Mouse (Mus musculus): Measurements from ENCODE around the gene Ubash3b. TPM values are rescaled to one million over a fixed set of nuclear protein-coding genes. Genes with fewer than 3 reads are reported as not detected.

The Ubash3b gene
- polyA plus RNA-seq, 1 experiment from 2014 or later, result 24.1 TPM

DNA sequence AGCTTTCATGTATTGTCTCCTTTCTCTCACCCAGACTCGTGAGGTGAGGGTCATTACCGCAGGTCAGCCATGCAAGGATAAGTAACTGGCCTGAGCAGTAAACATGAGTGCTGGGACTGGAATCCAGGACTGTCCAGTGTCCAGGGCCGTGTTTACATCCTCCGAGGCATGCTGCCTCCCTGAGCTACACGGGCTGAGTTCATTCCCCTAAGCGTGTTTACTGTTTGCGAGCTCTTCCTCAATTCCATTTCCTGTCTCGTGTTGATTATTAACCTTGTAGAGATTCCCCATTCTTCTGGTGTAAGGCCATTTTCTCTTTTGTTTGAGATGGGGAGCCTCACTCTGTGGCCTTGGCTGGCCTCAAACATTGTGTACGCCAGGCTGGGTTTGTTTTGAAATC lies 23.8 kb upstream of the Ubash3b start:
- Histone ChIP-seq H3K9ac (no peak overlapping the region), H3K4me3 (no peak overlapping the region), H3K4me2 (replicated peaks) (no peak overlapping the region), H3K27ac (no peak overlapping the region), H3K9me3 (no peaks in the 10 kb centered on the region), H3K27me3 (replicated peaks) (no peaks in the 10 kb centered on the region), H3K4me1 (no peaks in the 10 kb centered on the region), H3K36me3 (no peaks in the 10 kb centered on the region)
- no peak for ATAC-seq (ENCODE audit: low FRiP score, low read depth)
- 51% methylated on average over 9 of the region's 9 CpGs for WGBS

DNA sequence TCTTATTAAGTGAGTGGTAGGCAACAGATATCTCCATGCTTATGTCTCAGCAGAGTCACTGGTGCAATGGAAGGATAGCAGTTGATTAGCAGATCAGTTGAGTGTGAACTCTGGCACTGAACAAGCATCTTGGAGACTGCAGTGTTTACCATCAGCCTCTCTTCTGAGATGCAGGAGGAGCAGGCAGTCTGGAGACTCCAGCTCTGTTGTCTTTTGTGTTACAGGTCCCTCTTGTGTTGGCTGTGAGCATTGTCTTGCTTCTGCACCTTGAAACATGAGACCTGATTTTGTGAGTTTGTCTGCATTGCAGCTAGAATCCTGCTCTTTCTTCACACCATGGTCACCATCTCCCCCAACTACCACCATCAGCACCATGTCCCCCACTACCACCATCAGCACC lies 21.1 kb upstream of the Ubash3b start:
- ATAC-seq (ENCODE audit: low FRiP score, low read depth), result no peak
- Histone ChIP-seq H3K9ac (no peak overlapping the region), H3K27me3 (replicated peaks) (no peaks in the 10 kb centered on the region), H3K4me1 (no peaks in the 10 kb centered on the region), H3K4me2 (replicated peaks) (no peak overlapping the region), H3K4me3 (no peak overlapping the region), H3K9me3 (no peaks in the 10 kb centered on the region), H3K36me3 (no peaks in the 10 kb centered on the region), H3K27ac (no peak overlapping the region)

DNA sequence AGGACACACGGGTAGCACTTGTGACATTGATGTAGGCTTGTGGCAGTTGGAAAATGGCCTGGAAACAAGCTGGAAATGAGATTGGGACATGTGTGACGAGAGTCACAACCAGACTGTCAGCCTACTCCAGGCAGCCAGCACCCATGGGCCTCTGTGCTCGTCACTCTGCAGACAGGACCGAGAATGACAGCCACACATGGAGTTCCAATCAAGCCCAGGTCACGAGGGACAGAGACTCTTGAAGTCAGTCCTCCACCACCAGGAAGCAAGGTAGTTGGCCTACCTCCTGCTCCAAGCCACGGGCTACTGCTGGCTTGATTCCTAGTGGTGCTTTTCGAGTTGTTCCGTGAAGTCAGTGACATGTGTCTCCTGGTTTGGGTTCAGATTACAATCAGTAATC lies 20.3 kb upstream of the Ubash3b start:
- no peak for ATAC-seq (ENCODE audit: low FRiP score, low read depth)
- WGBS, result 77% methylated on average over 8 of the region's 8 CpGs

DNA sequence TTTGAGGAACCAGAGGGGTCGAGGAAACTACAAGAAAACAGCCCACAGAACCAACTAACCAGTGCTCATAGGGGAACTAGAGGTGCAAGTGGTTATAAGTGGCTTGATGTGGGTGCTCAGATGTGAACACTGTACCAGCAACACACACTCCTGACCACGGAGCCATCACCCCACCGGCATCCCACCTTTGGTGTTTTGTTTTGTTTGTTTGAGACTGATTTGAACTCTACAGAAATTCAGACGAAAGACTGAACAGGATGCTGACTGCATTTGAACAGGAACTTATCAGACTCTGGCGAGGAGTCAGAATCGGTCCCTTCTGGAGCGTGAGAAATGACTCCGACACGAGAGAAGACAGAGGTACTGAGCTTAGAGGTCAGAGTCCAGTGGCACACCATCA lies 19.9 kb upstream of the Ubash3b start:
- Histone ChIP-seq H3K4me3 (no peak overlapping the region), H3K9ac (no peak overlapping the region), H3K36me3 (no peaks in the 10 kb centered on the region), H3K4me2 (replicated peaks) (no peak overlapping the region), H3K27me3 (replicated peaks) (no peaks in the 10 kb centered on the region), H3K27ac (no peak overlapping the region), H3K9me3 (no peaks in the 10 kb centered on the region), H3K4me1 (no peaks in the 10 kb centered on the region)
- ATAC-seq (ENCODE audit: low FRiP score, low read depth), result no peak
- WGBS, result 89% methylated on average over 9 of the region's 9 CpGs

More for the DNA sequence above, 20.3 kb upstream of the Ubash3b start:
- Histone ChIP-seq H3K36me3 (no peaks in the 10 kb centered on the region), H3K4me2 (replicated peaks) (no peak overlapping the region), H3K9me3 (no peaks in the 10 kb centered on the region), H3K9ac (no peak overlapping the region), H3K27ac (no peak overlapping the region), H3K4me3 (no peak overlapping the region), H3K27me3 (replicated peaks) (no peaks in the 10 kb centered on the region), H3K4me1 (no peaks in the 10 kb centered on the region)

DNA sequence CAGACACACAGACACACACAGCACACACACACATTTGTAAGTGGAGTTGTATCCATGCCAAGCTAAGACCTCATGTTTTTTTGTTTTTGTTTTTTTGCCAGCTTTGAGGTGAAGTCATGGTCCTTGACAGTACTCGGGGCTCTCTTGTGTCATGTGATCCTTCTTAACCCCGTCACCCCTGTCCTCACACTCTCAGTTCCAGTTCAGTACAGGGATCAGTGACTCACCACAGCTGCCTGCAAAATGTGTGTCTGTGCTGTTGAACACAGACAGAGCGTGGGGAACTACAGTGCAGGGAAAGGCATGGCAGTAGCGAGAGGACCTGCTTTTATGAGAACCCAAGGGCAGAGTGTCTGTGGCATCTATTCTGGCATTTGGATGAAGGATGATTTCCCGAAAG lies 17.6 kb upstream of the Ubash3b start:
- Histone ChIP-seq H3K4me2 (replicated peaks) (no peak overlapping the region), H3K9me3 (no peaks in the 10 kb centered on the region), H3K9ac (no peak overlapping the region), H3K4me1 (peaks cover 6% of the 10 kb centered on the region), H3K27me3 (replicated peaks) (no peaks in the 10 kb centered on the region), H3K36me3 (no peaks in the 10 kb centered on the region), H3K4me3 (no peak overlapping the region), H3K27ac (no peak overlapping the region)
- ATAC-seq (ENCODE audit: low FRiP score, low read depth), result no peak
- WGBS, result 86% methylated on average over 5 of the region's 5 CpGs

DNA sequence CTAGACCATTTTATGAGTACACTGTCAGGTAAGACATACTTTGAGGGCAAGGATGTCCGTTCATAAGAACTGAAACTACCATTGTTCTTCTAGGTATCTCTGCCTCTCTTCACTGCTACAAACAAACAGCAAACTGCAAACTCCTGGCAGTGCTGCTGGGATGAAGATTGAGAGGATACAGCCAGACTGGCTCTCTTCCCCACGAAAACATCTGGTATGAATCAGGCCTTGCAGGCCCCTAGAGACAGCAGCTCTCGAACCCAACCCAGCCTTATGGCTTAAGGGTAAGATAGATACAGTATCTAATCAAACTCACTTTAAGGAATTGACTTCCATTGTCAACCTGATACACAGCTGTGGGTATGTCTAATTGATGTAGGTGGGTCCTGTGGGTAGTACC lies 11.7 kb upstream of the Ubash3b start:
- no peaks in the 10 kb centered on the region for H3K36me3 ChIP-seq
- H3K9me3 ChIP-seq, result no peaks in the 10 kb centered on the region
- no peak overlapping the region for H3K9ac ChIP-seq
- H3K27ac ChIP-seq, result no peak overlapping the region
- 77% methylated on average over 3 of the region's 3 CpGs for WGBS
- H3K4me3 ChIP-seq, result no peak overlapping the region
- no peaks in the 10 kb centered on the region for H3K27me3 ChIP-seq (replicated peaks)
- H3K4me2 ChIP-seq (replicated peaks), result no peak overlapping the region
- ATAC-seq (ENCODE audit: low FRiP score, low read depth), result no peak
- H3K4me1 ChIP-seq, result peaks cover 8% of the 10 kb centered on the region

DNA sequence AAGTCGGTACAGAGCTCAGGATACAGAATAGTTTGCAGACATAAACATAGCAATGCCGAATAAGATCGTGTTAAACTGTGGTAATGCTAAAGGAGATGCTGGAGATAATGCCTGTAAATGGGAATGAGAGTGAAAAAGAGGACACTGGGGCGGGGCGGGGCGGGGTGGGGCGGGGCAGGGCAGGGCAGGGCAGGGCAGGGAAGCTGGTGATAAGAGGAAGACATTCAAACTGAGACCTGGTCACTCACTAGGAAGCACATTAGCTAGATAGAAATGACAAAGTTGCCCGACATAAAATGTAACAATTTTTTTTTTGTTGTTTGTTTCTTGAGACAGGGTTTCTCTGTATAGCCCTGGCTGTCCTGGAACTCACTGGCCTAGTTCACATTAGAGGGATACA lies 10.9 kb upstream of the Ubash3b start:
- Histone ChIP-seq H3K27me3 (replicated peaks) (no peaks in the 10 kb centered on the region), H3K9me3 (no peaks in the 10 kb centered on the region), H3K9ac (no peak overlapping the region), H3K27ac (no peak overlapping the region), H3K4me3 (no peak overlapping the region), H3K36me3 (no peaks in the 10 kb centered on the region), H3K4me1 (peaks cover 8% of the 10 kb centered on the region), H3K4me2 (replicated peaks) (no peak overlapping the region)
- no peak for ATAC-seq (ENCODE audit: low FRiP score, low read depth)
- WGBS, result 81% methylated on average over 7 of the region's 8 CpGs

DNA sequence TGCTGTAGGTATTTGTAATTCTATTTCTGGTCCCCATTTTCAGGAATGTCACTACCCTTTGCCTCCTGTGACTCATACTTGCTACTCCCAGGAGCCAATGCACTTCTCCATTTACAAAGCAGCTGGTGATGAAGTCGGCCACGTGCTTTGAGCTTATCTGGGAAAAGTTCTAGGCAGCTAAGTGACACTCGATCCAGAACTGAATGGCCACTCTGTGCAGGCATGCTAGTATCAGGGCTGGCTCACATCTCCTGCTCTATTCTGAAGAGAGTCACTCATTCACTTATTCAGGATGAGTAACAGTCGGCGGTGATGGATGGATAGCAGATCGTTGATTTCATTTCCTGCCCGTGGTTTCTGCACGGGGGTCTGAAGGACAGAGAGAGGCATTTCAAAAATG lies 8.5 kb upstream of the Ubash3b start:
- Histone ChIP-seq H3K4me1 (peaks cover 8% of the 10 kb centered on the region), H3K4me3 (no peak overlapping the region), H3K27ac (no peak overlapping the region), H3K27me3 (replicated peaks) (no peaks in the 10 kb centered on the region), H3K9me3 (no peaks in the 10 kb centered on the region), H3K9ac (no peak overlapping the region), H3K4me2 (replicated peaks) (no peak overlapping the region), H3K36me3 (no peaks in the 10 kb centered on the region)
- no peak for ATAC-seq (ENCODE audit: low FRiP score, low read depth)
- WGBS, result 70% methylated on average over 8 of the region's 8 CpGs

DNA sequence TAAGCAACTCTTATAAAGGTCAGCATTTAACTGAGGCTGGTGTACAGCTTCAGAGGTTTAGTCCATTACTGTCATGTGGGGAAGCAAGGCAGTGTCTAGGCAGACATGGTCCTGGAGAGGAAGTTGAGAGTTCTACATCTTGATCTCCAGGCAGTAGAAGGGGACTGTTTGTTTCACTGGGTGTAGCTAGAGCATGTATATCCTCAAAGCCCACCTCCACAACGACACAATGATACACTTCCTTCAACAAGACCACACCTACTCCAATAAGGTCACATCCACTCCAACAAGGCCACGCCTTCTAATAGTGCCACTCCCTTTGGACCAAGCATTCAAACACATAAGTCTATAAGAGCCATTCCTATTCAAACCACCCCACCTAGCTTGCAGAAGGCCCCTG lies 7.2 kb upstream of the Ubash3b start:
- Histone ChIP-seq H3K36me3 (no peaks in the 10 kb centered on the region), H3K9ac (no peak overlapping the region), H3K9me3 (no peaks in the 10 kb centered on the region), H3K27ac (no peak overlapping the region), H3K4me2 (replicated peaks) (no peak overlapping the region), H3K27me3 (replicated peaks) (no peaks in the 10 kb centered on the region), H3K4me3 (no peak overlapping the region), H3K4me1 (no peaks in the 10 kb centered on the region)
- WGBS, result 71% methylated on average over 2 of the region's 2 CpGs
- ATAC-seq (ENCODE audit: low FRiP score, low read depth), result no peak

DNA sequence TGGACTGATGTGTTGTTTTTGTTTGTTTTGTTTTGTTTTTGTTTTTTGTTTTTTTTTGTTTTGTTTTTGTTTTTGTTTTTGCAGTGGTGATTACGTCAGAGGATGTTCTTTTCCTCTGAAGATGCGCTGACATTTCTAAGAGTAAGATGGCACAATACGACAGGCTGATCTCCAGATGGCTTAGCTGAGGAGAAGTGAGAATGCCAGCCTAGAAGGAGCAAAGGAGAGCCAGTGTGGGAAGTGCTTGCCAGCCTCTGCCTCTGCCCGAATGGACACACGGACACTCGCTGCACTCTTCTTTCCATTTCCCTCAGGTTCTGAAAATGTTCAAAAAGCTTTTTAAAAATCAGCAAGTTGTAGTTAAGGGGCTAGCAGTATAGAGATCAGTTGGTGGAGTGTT lies 6.7 kb upstream of the Ubash3b start:
- Histone ChIP-seq H3K4me2 (replicated peaks) (no peak overlapping the region), H3K27me3 (replicated peaks) (no peaks in the 10 kb centered on the region), H3K36me3 (no peaks in the 10 kb centered on the region), H3K4me3 (no peak overlapping the region), H3K27ac (no peak overlapping the region), H3K9ac (no peak overlapping the region), H3K4me1 (no peaks in the 10 kb centered on the region), H3K9me3 (0 out of 2 replicates have a peak, but pooled peaks cover 4% of the 10 kb centered on the region)
- ATAC-seq (ENCODE audit: low FRiP score, low read depth), result no peak
- 90% methylated on average over 6 of the region's 6 CpGs for WGBS

DNA sequence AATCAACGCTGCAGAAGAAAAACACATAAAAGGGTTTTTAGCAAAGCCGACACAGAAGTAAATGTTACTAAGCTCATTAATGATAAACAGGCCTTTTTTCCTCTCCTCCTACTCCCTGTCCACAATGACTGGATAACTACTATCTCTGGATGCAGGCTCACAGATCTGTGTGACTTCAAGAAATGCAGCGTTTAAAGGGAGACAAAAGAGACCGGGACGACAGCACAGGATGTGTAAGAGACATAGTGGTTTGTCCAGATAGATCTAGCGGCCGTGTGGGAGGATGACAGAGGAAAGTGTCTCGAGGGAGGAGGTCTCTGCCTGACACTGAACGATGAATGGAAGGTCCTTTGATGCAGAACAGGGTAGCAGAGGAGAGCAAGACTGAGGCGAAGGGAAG lies 5.4 kb upstream of the Ubash3b start:
- WGBS, result 59% methylated on average over 10 of the region's 10 CpGs
- H3K4me1 ChIP-seq, result no peaks in the 10 kb centered on the region
- no peak overlapping the region for H3K4me3 ChIP-seq
- H3K4me2 ChIP-seq (replicated peaks), result no peak overlapping the region
- 0 out of 2 replicates have a peak, but pooled peaks cover 5% of the 10 kb centered on the region for H3K9me3 ChIP-seq
- ATAC-seq (ENCODE audit: low FRiP score, low read depth), result no peak
- no peaks in the 10 kb centered on the region for H3K27me3 ChIP-seq (replicated peaks)
- H3K9ac ChIP-seq, result no peak overlapping the region
- no peak overlapping the region for H3K27ac ChIP-seq
- no peaks in the 10 kb centered on the region for H3K36me3 ChIP-seq

DNA sequence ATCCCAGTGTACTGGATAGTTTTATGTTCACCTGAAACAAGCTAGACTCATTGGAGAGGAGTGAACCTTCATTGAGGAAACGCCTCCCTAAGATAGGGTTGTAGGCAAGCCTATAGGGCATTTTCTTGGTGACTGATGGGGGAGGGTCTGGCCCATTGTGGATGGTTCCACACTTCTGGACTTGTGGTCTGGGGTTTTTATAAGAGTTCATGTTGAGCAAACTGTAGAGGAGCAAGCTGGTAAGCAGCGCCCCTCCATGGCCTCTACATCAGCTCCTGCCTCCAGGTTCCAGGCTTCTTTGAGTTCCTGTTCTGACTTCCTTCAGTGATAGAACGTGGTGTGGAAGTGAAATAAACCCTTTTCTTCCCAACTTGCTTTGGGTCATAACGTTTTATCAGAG lies 866 bp upstream of the Ubash3b start:
- H3K27ac ChIP-seq, result no peak overlapping the region
- 76% methylated on average over 4 of the region's 4 CpGs for WGBS
- H3K9me3 ChIP-seq, result 0 out of 2 replicates have a peak, but pooled peaks cover 5% of the 10 kb centered on the region
- peaks cover 9% of the 10 kb centered on the region for H3K4me1 ChIP-seq
- H3K27me3 ChIP-seq (replicated peaks), result 0 out of 2 replicates have a peak, but pooled peaks cover 3% of the 10 kb centered on the region
- no peak overlapping the region for H3K4me3 ChIP-seq
- H3K9ac ChIP-seq, result no peak overlapping the region
- H3K4me2 ChIP-seq (replicated peaks), result no peak overlapping the region
- no peaks in the 10 kb centered on the region for H3K36me3 ChIP-seq
- ATAC-seq (ENCODE audit: low FRiP score, low read depth), result no peak

DNA sequence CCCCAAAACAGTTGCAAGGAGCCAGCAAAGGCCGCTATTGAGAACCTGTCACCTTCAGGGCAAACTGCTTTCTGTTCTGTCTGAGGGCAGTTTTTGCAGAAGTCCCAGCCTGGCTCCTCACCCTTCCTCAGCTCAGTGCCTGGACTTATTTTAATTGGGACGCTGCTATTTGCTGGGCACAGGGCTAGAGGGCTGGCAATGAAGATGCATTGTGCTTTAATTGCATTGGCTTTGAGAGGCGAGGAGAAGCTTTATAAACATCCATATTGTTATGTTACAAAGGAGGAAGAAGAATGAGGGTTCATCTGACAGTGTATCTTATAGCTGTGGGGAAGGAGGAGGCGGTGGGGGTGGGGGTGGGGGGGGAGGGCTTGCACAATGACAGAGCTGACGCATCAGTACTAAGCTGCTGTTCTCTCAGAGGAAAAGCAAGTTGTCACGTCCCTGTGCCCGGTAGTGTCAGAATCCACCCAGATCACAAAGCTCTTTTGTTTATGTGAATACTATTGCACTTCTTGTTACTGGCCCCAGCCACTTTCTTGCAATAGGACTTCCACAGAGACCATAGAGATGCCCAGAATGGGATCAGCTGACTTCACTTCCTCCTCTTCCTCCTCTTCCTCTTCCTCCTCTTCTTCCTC lies 841 bp downstream of the Ubash3b start:
- Histone ChIP-seq H3K9me3 (0 out of 2 replicates have a peak, but pooled peaks cover 5% of the 10 kb centered on the region), H3K4me1 (peaks cover 23% of the 10 kb centered on the region), H3K4me2 (replicated peaks) (0 out of 2 replicates have a peak overlapping the region, but pooled peaks have one; percentile 4), H3K9ac (no peak overlapping the region), H3K4me3 (no peak overlapping the region), H3K27me3 (replicated peaks) (peaks cover 15% of the 10 kb centered on the region; the same call in 1 of the 2 replicates), H3K27ac (no peak overlapping the region), H3K36me3 (no peaks in the 10 kb centered on the region)
- no peak for ATAC-seq (ENCODE audit: low FRiP score, low read depth)
- 19% methylated on average over 7 of the region's 7 CpGs for WGBS

All from neural tube, embryonic 12.5 days (tissue).